Mouse (Mus musculus): ENCODE data around the gene Cpxm2.

DNA sequence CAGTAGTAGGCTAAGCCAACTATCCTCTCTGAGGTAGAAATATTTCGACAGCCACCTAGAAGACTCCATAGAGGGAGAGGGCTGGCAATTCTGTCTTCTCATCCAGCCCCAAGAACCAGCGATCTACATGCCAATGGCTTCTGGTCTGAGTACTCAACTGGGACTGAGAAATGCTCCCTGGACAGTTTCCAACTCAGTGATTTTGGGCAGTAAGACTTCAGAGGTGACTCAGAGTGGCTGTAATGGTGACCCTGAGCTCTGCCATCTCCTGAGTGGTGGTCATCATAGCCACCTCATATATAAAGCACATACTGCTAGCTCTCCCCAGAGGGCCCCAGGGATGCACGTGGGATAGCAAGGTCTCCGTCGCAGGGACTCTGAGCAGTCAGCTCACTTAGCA, 87.0 kb downstream of the Cpxm2 start:
- TF ChIP-seq CTCF (IDR thresholded peaks at IDR 0.05) (no peak), EP300 (IDR thresholded peaks at IDR 0.05) (no peak)

Measured in lung, postnatal 0 days (tissue).